Mouse (Mus musculus): ENCODE data around the gene Krt18.

Gene Krt18

DNA sequence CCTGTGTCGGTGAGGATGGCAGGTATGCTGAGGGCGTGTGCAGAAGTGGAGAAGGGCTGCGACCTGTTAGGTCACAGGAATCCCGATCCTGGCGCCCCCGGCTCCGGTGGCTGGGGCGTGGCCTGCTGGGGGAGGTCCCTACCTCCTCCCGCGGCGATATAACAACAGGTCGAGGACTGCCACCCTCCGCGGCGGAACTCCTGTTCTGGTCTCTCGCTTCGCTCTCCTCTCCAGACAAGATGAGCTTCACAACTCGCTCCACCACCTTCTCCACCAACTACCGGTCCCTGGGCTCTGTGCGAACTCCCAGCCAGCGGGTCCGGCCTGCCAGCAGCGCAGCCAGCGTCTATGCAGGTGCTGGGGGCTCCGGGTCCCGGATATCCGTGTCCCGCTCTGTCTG is at the start of gene Krt18:
Krt18 (plus strand) TSS at position 141 of the 400 bp plus-strand sequence.
- CTCF ChIA-PET = no interaction called here

DNA sequence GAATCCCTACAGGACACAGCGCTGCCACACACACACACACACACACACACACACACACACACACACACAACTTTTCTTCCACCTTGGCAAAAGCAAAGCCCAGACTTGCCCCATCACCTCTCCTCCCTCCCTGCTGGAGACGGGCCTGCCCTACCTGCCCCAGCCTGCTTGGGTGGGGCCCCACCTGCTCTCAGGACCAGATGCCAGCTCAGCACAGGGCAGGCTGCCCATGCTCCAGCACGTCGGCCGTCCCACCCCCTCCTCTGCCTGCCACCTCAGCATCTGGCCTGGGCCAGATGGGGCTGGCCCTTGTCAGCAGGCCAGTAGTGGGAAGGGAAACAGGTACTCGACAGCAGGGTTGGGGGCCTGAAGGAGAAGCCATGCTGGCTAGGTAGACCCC is 47.1 kb upstream of the Krt18 start:
- CTCF ChIA-PET = no interaction called here

- CTCF ChIA-PET = interaction anchor here (1.4 kb wide), 2 partner anchors 10 to 82 kb away, joined by 3 to 8 read pairs; no protein-coding TSS in a partner anchor
Observed at GRCm38 (mm10) chr15:101983315-101983948, 44.5 kb upstream of the Krt18 start.

- CTCF ChIA-PET = interaction anchor here (0.5 to 1.4 kb wide), 4 partner anchors 10 to 239 kb away, joined by 3 to 8 read pairs (median 4); no protein-coding TSS in a partner anchor
Observed at GRCm38 (mm10) chr15:101983949-101984601, 43.9 kb upstream of the Krt18 start.

DNA sequence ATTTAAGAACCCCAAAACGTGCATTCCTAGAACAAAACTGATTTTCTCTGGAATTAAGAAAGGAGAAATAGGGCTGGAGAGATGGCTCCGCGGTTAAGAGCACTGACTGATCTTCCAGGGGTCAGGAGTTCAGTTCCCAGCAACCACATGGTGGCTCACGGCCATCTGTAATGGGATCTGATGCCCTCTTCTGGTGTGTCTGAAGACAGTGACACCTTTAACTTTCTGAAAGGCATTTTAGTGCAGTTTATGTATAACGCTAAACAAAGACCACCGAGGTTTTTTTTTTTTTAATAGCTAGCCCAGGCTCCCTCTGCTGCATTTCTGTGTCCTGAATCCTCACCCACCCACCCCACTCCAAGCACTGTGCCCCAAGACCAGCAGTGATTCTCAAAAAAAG is 43.2 kb upstream of the Krt18 start:
- CTCF ChIA-PET = interaction anchor here (0.7 to 1.4 kb wide), 3 partner anchors 10 to 81 kb away, joined by 3 to 8 read pairs (median 3); no protein-coding TSS in a partner anchor

DNA sequence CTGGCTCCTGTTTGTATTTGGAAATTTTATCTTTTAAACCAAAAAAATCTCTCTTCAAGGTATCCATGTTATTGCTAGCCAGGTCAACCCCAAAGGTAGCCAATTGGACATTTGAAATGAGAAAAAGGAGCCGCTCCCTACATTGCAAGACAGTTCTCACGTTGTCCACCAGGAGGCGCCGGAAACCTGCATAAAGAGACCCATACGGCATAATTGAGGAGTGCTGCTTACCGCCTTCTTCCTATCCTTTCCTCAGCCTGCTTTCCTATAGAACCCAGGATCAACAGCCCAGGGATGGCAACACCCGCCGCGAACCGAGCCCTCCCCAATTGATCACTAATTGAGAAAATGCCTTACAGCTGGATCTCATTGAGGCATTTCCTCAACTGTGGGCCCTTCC is 39.9 kb upstream of the Krt18 start:
- CTCF ChIA-PET = interaction anchor here (1.1 to 1.5 kb wide), 2 partner anchors 75 to 77 kb away, joined by 3 to 25 read pairs; no protein-coding TSS in a partner anchor

DNA sequence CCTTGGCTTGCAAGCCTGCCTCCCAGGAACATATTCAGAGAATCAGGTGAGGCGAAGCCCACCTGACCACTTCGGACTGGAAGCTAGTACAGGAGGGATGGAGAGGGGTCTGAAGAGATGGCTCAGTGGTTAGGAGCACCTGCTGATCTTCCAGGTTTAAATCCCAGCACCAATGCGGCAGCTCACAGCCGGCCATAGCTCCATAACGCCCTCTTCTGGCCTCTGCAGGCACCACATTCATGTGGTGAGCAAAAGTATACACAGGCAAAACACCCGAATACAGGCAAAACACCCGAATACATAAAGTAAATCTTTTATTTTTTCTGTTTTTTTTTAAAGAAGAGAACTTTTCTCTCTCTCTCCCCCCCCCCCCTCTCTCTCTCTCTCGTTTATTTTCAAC is 39.3 kb upstream of the Krt18 start:
- CTCF ChIA-PET = interaction anchor here (0.9 to 1.5 kb wide), 3 partner anchors 74 to 82 kb away, joined by 3 to 25 read pairs (median 3); no protein-coding TSS in a partner anchor

DNA sequence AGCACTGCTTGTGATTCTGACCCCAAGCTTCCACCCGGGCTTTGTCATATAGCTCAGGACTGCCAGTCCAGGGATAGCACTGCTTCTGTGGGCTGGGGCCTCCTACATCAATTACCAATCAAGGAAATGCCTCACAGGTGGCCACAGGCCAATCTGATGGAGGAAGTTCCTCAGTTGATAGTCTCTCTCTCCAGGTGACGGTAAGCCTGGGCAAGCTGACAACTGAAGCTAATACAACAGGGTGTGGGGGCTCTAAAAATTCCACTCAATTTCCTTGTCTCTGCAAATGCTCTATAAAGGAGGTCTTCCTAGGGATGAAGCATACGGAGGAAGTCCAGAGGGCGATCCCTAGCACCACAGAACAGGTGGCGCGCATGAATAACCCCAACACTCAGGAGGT is 37.0 kb upstream of the Krt18 start:
- CTCF ChIA-PET = no interaction called here

GRCm38 (mm10) chr15:101994365-101994764 is 33.6 kb upstream of the Krt18 start:
- CTCF ChIA-PET = interaction anchor here (0.6 to 0.7 kb wide), 2 partner anchors 177 to 496 kb away, joined by 3 to 4 read pairs; no protein-coding TSS in a partner anchor

GRCm38 (mm10) chr15:101995484-101996236 is 32.3 kb upstream of the Krt18 start:
- CTCF ChIA-PET = interaction anchor here (0.6 to 0.9 kb wide), 2 partner anchors 11 to 62 kb away, joined by 3 read pairs; no protein-coding TSS in a partner anchor

GRCm38 (mm10) chr15:101996450-101997078 is 31.4 kb upstream of the Krt18 start:
- CTCF ChIA-PET = interaction anchor here (0.9 kb wide), 1 partner anchor 61 kb away, joined by 3 read pairs; no protein-coding TSS in a partner anchor

DNA sequence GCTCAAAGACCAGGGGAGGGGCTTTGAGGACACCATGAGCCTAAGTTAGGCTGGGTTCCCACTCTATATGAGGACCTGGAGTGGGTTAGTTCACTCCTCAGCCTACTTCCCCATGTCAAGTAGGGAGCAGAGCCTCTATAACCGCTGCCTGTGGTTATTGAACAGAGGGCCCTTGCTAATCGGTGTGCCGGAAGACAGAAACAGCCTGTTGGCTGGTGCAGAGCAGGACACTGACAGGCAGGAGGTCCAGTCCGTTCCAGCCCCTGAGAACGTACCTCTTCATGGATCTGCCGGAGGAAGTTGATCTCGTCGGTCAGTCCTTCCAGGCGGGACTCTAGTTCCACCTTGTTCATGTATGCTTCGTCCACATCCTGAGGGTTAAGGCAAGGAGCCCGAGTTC is 28.8 kb upstream of the Krt18 start:
- CTCF ChIA-PET = no interaction called here

DNA sequence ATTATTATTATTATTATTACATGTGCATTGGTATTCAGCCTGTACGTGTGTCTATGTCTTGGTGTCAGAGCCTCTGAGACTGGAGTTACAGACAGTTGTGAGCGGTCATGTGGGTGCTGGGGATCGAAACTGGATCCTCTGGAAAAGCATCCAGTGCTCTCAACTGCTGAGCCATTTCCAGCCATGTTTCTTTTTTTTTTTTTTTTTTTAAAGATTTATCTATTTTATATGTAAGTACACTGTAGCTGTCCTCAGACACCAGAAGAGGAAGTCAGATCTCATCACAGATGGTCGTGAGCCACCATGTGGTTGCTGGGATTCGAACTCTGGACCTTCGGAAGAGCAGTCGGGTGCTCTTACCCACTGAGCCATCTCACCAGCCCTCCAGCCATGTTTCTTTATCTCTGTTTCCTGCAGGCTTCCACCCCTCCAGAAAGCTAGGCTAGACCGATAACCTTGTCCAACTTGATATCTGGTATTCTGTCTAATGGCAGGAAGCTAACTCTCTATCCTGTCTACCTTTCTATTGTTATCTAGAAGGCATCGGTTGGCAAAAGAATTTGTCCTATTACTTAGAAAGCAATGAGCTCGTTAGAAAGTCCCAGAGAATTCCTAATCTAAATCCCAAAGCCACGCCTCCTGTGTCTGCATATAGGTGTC is 28.2 kb upstream of the Krt18 start:
- CTCF ChIA-PET = no interaction called here

DNA sequence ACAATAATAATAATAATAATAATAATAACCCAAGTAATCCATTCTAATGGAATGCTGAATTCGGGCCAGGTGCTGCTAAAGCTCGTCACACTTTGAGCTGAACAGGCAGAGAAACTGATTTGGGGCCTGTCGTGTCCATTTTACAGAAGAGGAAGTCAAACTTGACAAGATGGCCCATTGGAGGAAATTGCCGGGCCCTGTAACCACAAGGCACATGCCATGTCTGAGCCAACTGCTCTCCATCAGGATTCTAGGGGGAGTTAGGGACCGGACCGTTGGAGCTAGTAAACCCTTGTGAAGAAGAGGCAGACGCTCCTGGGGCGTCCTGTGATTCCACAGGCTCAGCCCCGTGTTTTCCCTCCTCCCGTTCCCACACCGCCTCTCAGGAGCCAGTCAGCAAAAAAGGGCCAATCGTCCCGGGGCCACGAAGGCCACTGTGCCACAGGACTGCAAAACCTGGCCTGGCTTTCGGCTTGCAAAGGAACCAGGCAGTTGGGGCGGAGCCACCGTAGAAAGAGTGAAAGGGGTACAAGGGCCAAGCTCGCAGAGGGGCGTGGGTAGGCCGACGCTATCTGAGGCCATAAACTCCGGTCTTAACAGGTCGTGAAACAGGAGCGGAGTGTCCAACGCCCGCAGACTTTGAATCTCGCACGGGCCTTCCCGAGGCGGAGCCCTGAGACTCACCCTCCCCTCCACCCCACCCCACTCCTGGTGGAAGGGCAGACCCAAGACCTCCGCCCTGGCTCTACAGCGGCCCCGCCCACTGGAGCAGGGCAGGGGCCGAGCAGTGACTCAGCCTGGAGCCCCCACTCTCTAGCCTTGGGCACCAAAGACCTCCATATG is 25.1 kb upstream of the Krt18 start:
- CTCF ChIA-PET = no interaction called here

DNA sequence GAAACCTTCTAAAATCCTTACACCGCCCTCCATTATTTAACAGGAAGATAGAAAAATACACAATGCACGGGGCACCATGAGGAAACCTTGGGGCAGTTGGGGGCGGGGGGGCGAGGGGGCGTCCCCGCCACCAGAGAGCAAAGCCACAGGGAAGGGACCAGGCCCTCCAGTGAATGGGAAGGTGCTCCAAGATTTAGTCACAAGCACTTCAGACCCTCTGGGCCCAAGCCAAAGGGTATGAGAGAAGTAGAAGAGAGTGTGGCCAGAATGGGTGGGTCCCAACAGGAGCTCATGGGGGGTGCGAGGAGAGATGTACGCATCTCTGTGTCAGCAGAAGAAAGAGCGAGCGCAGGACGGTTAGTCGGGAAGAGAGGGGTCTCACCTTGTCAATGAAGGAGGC is 24.5 kb upstream of the Krt18 start:
- CTCF ChIA-PET = no interaction called here

DNA sequence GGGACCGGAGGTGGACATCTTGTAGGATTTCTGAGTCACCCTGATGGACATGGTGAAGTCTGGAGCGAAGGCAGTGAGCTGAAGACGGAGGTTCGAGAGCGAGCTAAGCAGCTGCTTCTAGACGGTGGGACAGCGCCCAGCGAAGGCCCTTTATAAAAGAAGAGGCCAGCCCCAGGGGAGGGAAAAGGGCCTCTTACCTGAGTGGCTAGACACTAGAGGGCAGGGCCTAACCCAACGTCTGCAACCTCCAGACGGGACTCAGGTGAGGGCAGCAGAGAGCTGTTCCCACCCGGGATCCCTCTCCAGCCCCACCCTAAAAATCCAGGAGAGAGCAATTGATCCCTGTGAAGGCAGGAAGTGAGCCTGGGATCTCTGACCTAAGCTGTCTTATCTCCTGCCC is 23.8 kb upstream of the Krt18 start, which contains the start of gene Krt8:
Krt8 (minus strand) TSS at position 294 of the 400 bp plus-strand sequence.
- CTCF ChIA-PET = no interaction called here

DNA sequence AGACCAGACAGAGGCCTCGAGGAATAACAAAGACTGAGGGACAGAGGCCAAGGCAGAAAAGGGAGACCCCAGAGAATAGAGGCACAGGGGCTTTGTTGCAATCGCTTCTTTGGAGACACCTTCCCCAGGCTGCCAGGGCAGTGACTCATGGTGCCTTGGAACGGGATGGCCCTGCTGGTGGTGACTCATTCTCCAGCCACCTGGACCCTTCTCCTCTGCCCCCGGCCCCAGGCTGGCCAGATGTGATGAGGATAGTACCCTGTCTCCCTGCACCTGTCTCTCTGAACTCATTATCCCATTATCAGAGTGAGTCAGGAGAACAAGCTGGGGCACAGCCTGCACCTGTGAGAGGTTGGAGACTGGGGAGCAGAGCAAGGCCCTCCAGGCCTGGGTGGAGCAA is 22.7 kb upstream of the Krt18 start:
- CTCF ChIA-PET = no interaction called here

DNA sequence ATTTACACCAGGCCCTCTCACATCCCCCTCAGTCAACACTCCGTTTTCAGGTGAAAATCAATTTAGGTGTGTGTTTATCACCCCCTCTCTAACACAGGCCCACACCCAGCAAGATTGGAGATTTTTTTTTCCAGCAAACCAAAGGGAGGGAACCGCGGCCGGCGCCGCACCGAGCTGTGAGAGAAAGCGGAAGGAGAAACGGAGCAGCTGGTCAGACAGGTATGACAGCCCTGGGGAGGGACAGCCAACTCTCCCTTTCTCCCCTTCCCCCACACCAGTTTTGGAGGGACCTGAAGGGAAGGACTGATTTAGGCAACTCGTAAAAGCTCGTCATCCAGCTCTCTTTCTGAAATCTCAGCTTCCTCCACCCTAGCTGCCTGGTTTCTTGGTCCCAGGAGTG is 21.7 kb upstream of the Krt18 start:
- CTCF ChIA-PET = no interaction called here

DNA sequence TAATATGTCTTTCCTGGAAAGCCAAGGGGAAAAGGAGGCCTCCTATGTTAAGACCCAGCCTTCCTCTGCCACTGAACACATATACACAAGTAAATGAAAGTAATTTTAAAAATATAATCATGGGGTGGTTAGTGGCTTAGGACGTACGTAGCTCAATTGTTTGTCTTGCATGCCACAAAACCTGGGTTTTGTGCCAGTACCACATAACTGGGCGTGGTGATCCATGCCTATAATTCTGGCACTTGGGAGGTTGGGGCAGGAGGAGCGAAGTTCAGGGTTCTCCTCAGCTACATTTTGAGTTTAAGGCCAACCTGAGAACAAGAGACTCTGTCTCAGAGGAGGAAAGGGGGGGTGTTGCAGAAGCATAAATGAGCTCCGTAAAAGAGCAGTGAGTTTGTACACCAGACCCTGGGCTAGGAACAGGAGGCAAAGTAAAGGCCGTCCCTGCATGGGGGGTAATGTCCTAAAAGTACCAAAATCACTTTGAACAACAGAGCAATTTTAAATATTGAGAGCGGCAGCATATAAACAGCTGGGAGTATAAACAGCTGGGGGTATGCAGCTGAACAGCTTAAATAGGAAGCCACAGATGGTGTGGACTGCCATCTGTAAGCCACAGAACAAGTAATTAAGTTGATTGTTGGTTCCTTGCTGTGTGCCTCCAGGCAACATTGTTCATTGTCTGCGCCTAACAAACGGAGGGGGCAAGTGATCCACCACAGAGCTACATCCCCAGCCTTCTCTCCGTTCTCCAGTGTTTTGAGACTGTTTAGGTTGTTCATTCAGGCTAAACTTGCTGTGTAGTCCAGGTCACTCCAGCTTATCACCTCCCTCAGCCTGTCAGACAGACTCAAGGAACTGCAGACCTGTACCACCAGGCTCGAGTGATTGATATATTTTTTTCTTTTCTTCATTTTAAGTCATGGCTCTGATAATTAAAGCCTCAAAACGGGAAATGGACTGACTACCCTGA is 20.6 kb upstream of the Krt18 start:
- CTCF ChIA-PET = no interaction called here

Data from spleen, embryonic (tissue).